ENCODE assay signal across 8 mouse cellular contexts in genomic region chr6:70812526-70812895, GRCm38 (mm10). TPM values are rescaled to one million over a fixed set of nuclear protein-coding genes. Genes with fewer than 3 reads are reported as not detected.
DNase-seq lines count a peak whose midpoint lies in the region; ATAC-seq and TF ChIP-seq lines count a peak whose summit lies in the region.

No protein-coding gene starts in this region.

- peak overlapping the region; percentile 51; the same call in 1 of the 2 replicates for H3K27ac ChIP-seq in lung, postnatal 0 days (ENCODE audit: low read length)
- 0 out of 2 replicates have a peak overlapping the region, but pooled peaks have one; percentile 39 for H3K27ac ChIP-seq in intestine, embryonic 15.5 days
- H3K27ac ChIP-seq in cerebellum, adult 2 months (ENCODE audit: insufficient read depth, low read length), result no peak overlapping the region

- H3K36me3 ChIP-seq in lung, postnatal 0 days (ENCODE audit: insufficient read depth, low read length), result no peaks in the 10 kb centered on the region
- no peaks in the 10 kb centered on the region for H3K36me3 ChIP-seq in intestine, embryonic 15.5 days
- no peaks in the 10 kb centered on the region for H3K36me3 ChIP-seq in myocyte (ENCODE audit: control insufficient read depth, insufficient read depth)

- no peaks in the 10 kb centered on the region for H3K9me3 ChIP-seq in lung, postnatal 0 days (ENCODE audit: low read length)
- H3K9me3 ChIP-seq in intestine, embryonic 15.5 days, result no peaks in the 10 kb centered on the region

- H3K79me2 ChIP-seq in myocyte (ENCODE audit: control insufficient read depth, insufficient read depth), result no peaks in the 10 kb centered on the region

- DNase-seq in heart, adult 11 months, result peak; percentile 91
- no peak for DNase-seq in heart, adult 18-20 months
- DNase-seq in lung, postnatal 0 days (ENCODE audit: low spot score), result peak; percentile 49
- DNase-seq in lung, postnatal 36 days, result no peak
- no peak for DNase-seq in right cerebral cortex, postnatal 14 days
- DNase-seq in cerebellum, adult 2 months, result no peak

- peak; percentile 74 for ATAC-seq in lung, postnatal 0 days
- ATAC-seq in intestine, embryonic 15.5 days, result no peak

- no peak overlapping the region for H3K4me2 ChIP-seq in lung, postnatal 0 days (replicated peaks; ENCODE audit: low read depth, low read length)
- no peak overlapping the region for H3K4me2 ChIP-seq in intestine, embryonic 15.5 days (replicated peaks)
- peak overlapping the region; percentile 52 for H3K4me2 ChIP-seq in myocyte (ENCODE audit: low read depth)

- TF ChIP-seq EP300 in lung, postnatal 0 days (IDR thresholded peaks at IDR 0.05), result no peak

- no peak overlapping the region for H3K4me3 ChIP-seq in lung, postnatal 0 days (ENCODE audit: low read depth, low read length)
- H3K4me3 ChIP-seq in intestine, embryonic 15.5 days (replicated peaks), result no peak overlapping the region
- H3K4me3 ChIP-seq in myocyte, result no peak overlapping the region
- no peak overlapping the region for H3K4me3 ChIP-seq in cerebellum, adult 2 months (replicated peaks; ENCODE audit: insufficient read depth, low read depth, low read length)

- peaks cover 5% of the 10 kb centered on the region; the same call in 1 of the 2 replicates for H3K4me1 ChIP-seq in lung, postnatal 0 days (ENCODE audit: insufficient read depth, low read depth, low read length)
- peaks cover 5% of the 10 kb centered on the region for H3K4me1 ChIP-seq in intestine, embryonic 15.5 days (replicated peaks)
- no peaks in the 10 kb centered on the region for H3K4me1 ChIP-seq in cerebellum, adult 2 months (ENCODE audit: control insufficient read depth, insufficient read depth, low read length)

- no peaks in the 10 kb centered on the region for H3K27me3 ChIP-seq in lung, postnatal 0 days (replicated peaks; ENCODE audit: insufficient read depth, low read length)
- H3K27me3 ChIP-seq in intestine, embryonic 15.5 days (replicated peaks), result no peaks in the 10 kb centered on the region
- H3K27me3 ChIP-seq in myocyte (ENCODE audit: control insufficient read depth, insufficient read depth, insufficient read length), result no peaks in the 10 kb centered on the region
- no peaks in the 10 kb centered on the region for H3K27me3 ChIP-seq in cerebellum, adult 2 months (ENCODE audit: control insufficient read depth, insufficient read depth, low read length)

- no peak for TF ChIP-seq POLR2A in myocyte (IDR thresholded peaks at IDR 0.05; ENCODE audit: insufficient read length, low read depth)
- no peak for TF ChIP-seq POLR2A in cerebellum, adult 2 months (IDR thresholded peaks at IDR 0.05; ENCODE audit: borderline replicate concordance, insufficient read depth, low read length)

- no peak for TF ChIP-seq CTCF in lung, postnatal 0 days (IDR thresholded peaks at IDR 0.05)
- TF ChIP-seq CTCF in cerebellum, adult 2 months (IDR thresholded peaks at IDR 0.05; ENCODE audit: borderline replicate concordance, insufficient read depth, low read depth, low read length), result no peak

- no peak overlapping the region for H3ac ChIP-seq in myocyte (ENCODE audit: control insufficient read depth, insufficient read length)

- H3K9ac ChIP-seq in lung, postnatal 0 days (replicated peaks; ENCODE audit: low read depth), result no peak overlapping the region
- no peak overlapping the region for H3K9ac ChIP-seq in intestine, embryonic 15.5 days

- WGBS in lung, postnatal 0 days, result 11% methylated on average over 4 of the region's 4 CpGs
- 32% methylated on average over 4 of the region's 4 CpGs for WGBS in intestine, embryonic 15.5 days
- 41% methylated on average over 4 of the region's 4 CpGs for WGBS in cerebellum, adult 2 months

TF ChIP-seq in myocyte, 11 proteins besides CTCF, POLR2A, EP300 and RAD21:
- no peak for TF ChIP-seq TCF12 (IDR thresholded peaks at IDR 0.05; ENCODE audit: insufficient read depth, poor library complexity, severe bottlenecking)
- no peak for TF ChIP-seq POLR2AphosphoS2 (IDR thresholded peaks at IDR 0.05; ENCODE audit: insufficient read length, low read depth)
- TF ChIP-seq MYOG (IDR thresholded peaks at IDR 0.05; ENCODE audit: control insufficient read depth in 1 of 3, insufficient read depth in 1 of 3, insufficient read length in 2 of 3, low read depth in 2 of 3), result no peak
- TF ChIP-seq TCF3 (IDR thresholded peaks at IDR 0.05; ENCODE audit: insufficient read length, low read depth), result no peak
- TF ChIP-seq MYOD1 (IDR thresholded peaks at IDR 0.05; ENCODE audit: control insufficient read depth in 1 of 3, insufficient read length in 2 of 3, low read depth in 2 of 3), result no peak
- TF ChIP-seq CEBPB (IDR thresholded peaks at IDR 0.05; ENCODE audit: insufficient read depth, poor library complexity, severe bottlenecking), result no peak
- TF ChIP-seq SRF (IDR thresholded peaks at IDR 0.05; ENCODE audit: control insufficient read depth, insufficient read length, low read depth), result no peak
- no peak for TF ChIP-seq MAX (IDR thresholded peaks at IDR 0.05; ENCODE audit: low read depth)

RNA-seq across cellular contexts. Expression of gene Rpia, which starts 20.5 kb away (rescaled TPM):
- 10 to 100 TPM; 13.2 to 15.5 TPM for total RNA-seq in heart, adult 18-20 months (2021)
- 2.3 and 2.4 TPM in 2 replicates for polyA plus RNA-seq in lung, postnatal 0 days (2015; fragmentation: Nextera tagmentation; extraction: Ambion mirVana)
- 4.9 and 5.0 TPM in 2 replicates for polyA plus RNA-seq in intestine, embryonic 15.5 days (2015; fragmentation: Nextera tagmentation; extraction: Ambion mirVana)
- 11.6 TPM for polyA plus RNA-seq in myocyte (2012; fragmentation: generic; extraction: Trizol)
- 17.7 and 18.4 TPM in 2 replicates for polyA plus RNA-seq in cerebellum, adult 2 months (2012; rRNA removed)

RNA-seq across cellular contexts. Expression of gene Eif2ak3, which starts 31.8 kb away (rescaled TPM):
- 1 to 10 TPM; 6.9 to 7.5 TPM for total RNA-seq in heart, adult 18-20 months (2021)
- polyA plus RNA-seq in lung, postnatal 0 days (2015; fragmentation: Nextera tagmentation; extraction: Ambion mirVana), result 8.6 and 8.9 TPM in 2 replicates
- 9.7 and 9.9 TPM in 2 replicates for polyA plus RNA-seq in intestine, embryonic 15.5 days (2015; fragmentation: Nextera tagmentation; extraction: Ambion mirVana)
- polyA plus RNA-seq in myocyte (2012; fragmentation: generic; extraction: Trizol), result 3.3 TPM
- polyA plus RNA-seq in cerebellum, adult 2 months (2012; rRNA removed), result 24.0 and 26.7 TPM in 2 replicates

Comparison
In these comparisons a context has a peak if more than half of its experiments do, and no peak if none do; other contexts are left out.
1. DNase-seq: peak in heart, adult 11 months (single experiment) and lung, postnatal 0 days (single experiment); none in heart, adult 18-20 months (0 of 2), lung, postnatal 36 days (single experiment), right cerebral cortex, postnatal 14 days (single experiment) and cerebellum, adult 2 months (0 of 2).